In genomic region chr10:10737041-10737681, GRCm38 (mm10) we compare ENCODE assay signal across 10 mouse cellular contexts. TPM values are rescaled to one million over a fixed set of nuclear protein-coding genes. Genes with fewer than 3 reads are reported as not detected.
A peak's percentile ranks its signal among the peaks of the same experiment; 100 is the strongest.
DNase-seq lines count a peak whose midpoint lies in the region; ATAC-seq lines count a peak whose summit lies in the region.
"Had no signal": no experiment of that assay in that cellular context is flagged by ENCODE, and none has a peak within 500 bp of the region (broad histone marks: within the 10 kb centered on the region; RNA-seq: fewer than 3 reads in every experiment).

No protein-coding gene starts in this region.

- no peak for DNase-seq in frontal cortex, postnatal 25 days (ENCODE audit: low spot score in 2 of 2)
- DNase-seq in right cerebral cortex, adult 18-20 months, result peak; percentile 54
- no peak for DNase-seq in right cerebral cortex, postnatal 4 days
- peak; percentile 44 to 70 for DNase-seq in left cerebral cortex, postnatal 14 days (ENCODE audit: low spot score in 2 of 2)
- peak; percentile 8 for DNase-seq in testis, postnatal 14 days (ENCODE audit: low spot score)
- no peak for DNase-seq in spleen, adult 12 weeks (ENCODE audit: low spot score)
- no peak for DNase-seq in yolk sac, embryonic 10.5 days (ENCODE audit: low spot score)

- peak; percentile 81 for ATAC-seq in frontal cortex, adult (ENCODE audit: low TSS enrichment)

- intact Hi-C loops in left cerebral cortex, postnatal 14 days (cut with DNase I), result no loop called here

RNA-seq across cellular contexts. Expression of gene Gm10944, which starts 56.0 kb away (rescaled TPM):
- total RNA-seq in left cerebral cortex, postnatal 14 days (2021), result not detected
- total RNA-seq: CH12.LX; layer of hippocampus, postnatal 25 days had no signal

Comparison
In these comparisons a context has a peak if more than half of its experiments do, and no peak if none do; other contexts are left out.
1. DNase-seq: peak in right cerebral cortex, adult 18-20 months (single experiment), left cerebral cortex, postnatal 14 days (2 of 2) and testis, postnatal 14 days (single experiment); none in frontal cortex, postnatal 25 days (0 of 2), right cerebral cortex, postnatal 4 days (single experiment), spleen, adult 12 weeks (single experiment) and yolk sac, embryonic 10.5 days (single experiment).